Mouse (Mus musculus) left cerebral cortex, postnatal 10 days (tissue): ENCODE measurements around the gene Ackr2. TPM values are rescaled to one million over a fixed set of nuclear protein-coding genes. Genes with fewer than 3 reads are reported as not detected.

Experiments used
- DNase-seq, 2 experiments: peaks; one replicate each; pipeline ENCODE4 v3.0.0; 2021 to 2022; ENCODE audit warnings: low spot score in 2 of 2, mixed read lengths in 1 of 2; ENCODE audit errors: extremely low spot score in 1 of 2
- intact Hi-C: fragments of 180-260 bp; cut with DNase I; formaldehyde crosslinking; loops from one replicate; pipeline ENCODE4 v1.15.1; 2025
- total RNA-seq, 2 experiments: library from RNA; stranded (reverse); gene quantifications; 2 replicates each; pipeline ENCODE4 v1.2.3; 2021

Gene Ackr2
- 1 to 10 TPM; 3.6 to 4.2 TPM for total RNA-seq

DNA sequence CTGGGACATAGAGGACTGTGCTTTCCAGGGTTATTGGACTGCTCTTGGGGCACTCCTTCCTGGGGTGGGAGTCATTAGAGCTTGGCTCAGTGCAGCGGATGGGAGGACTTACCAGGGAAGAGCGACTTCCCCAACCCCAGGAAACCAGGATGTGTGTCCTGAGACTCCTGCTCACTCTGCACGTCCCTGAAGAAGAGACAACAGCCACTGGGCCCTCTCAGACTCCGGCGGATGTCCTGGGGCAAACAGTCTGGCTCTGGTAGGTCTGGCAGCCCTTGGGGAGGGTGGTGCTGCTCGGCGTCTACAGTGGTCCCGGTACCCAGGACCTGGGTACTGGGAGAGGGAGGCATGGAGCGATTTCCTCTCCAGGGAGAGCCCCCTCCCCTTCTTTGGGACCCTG, at the start of gene Ackr2:
TSS of gene Ackr2 (plus strand) at position 111 of the 400 bp plus-strand sequence.
- intact Hi-C loops: no loop called here
- peak in 1 of 2 experiments; percentile 49 for DNase-seq

DNA sequence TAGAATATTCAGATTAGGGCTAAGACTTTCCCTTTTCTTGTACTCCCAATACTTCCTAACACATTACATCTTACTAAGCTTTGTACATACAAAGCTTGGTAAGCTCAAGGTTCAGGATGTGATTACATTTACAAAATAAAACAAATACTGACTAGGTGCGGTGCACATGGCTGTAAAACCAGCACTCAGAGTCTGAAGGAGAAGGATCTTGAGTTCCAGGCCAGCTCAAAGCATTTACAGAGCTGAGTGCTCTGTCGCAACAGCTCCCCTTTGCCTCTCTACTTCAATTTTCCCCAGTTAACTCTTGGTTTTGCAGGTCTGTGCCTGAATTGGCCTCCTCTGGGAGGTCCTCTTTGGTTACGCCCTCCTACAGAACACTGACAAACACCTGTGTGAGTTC, 43.9 kb upstream of the Ackr2 start:
- no peak for DNase-seq
- intact Hi-C loops: no loop called here

DNA sequence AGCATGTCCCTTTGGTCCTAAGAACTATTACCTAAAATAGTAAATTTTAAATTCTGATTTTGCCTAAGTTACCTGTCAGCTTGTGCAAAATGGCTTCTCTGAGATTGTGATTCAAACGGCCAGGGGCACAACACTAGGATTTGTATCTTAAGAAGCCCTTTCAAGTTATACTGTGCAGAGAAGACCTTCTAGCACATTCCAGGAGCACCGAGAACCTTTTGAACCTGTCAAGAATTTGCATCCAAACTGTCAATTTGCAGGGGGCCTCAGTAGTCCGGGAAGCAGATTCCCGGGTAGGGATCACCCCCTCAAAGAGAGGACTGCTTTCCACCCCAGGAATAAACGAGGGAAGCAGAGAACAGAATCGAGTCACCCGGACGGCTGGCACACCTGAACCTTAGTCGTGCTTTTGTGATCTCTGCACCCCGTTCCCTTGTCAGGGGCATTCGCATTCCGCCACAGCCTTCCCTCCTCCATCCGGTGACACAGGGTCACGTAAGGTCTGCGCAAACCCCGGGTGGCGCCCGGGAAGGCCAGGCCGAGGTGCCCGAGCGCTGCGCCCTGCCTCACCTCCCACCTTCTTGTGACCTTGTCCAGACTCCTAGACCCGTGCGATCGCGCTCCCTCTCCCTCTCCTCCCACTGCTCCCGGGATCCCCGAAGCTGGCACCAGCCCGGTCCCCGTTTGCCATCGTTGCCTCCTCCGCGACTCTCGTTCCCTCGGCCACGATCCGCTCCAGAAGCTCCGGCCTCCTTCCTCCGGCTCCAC, 41.3 kb upstream of the Ackr2 start:
- DNase-seq: no peak
- intact Hi-C loops: loop anchor here (5.0 kb wide), 1 partner anchor 125 kb away; no protein-coding TSS in a partner anchor

DNA sequence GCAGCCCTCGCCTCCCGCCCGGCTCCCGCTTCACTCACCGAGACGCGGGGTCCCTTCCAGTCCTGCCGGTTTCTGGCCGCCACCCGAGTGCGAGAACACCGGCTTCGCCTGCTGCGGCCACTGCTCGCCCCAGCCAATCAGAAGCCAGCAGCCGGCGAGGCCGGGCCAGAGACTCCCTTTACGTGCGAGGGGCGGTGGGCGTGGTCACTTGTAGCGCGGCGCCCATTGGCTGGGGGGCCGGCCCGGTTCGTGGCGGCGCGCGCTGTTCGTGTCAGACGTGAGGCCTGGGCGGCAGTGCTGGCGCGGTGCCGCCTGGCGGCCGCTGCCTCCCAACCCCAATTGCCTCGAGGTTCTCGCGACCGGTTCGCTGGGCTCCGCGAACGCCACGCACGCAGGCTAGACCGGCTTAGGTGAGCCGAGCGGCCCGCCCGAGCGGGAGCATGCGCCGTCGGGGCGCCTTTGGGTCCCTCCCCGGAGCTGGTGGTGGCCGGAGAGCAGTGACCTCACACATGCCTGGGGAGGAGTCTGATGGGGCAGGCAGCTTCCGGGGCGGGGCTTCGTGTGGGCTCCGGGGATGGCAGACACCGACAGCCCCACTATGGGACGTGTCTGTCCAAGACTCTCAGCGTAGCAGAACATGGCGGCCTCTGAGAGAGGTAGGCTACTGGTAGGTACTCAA, 40.5 kb upstream of the Ackr2 start:
- intact Hi-C loops: loop anchor here (5.0 kb wide), 1 partner anchor 125 kb away; no protein-coding TSS in a partner anchor
- peak; percentile 95 to 99 for DNase-seq

DNA sequence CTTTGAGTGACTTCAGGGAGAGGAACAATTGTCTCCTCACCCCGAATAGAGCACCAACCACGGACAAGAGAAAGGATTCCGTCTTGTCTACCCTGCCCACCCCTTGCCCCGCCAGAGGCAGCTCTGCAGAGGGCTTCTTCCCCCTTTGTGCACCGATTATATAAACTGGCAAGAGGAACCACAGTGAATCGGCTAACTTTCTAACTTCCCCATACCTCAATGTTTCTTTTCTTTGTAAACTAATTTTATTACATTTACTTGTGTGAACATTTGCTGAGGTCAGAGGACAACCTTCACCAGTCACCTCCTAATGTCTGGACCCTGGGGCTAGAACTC, 40.0 kb upstream of the Ackr2 start, which contains the start of gene Higd1a:
TSS of gene Higd1a (minus strand) at position 210 of the 336 bp plus-strand sequence.
- intact Hi-C loops: loop anchor here (5.0 kb wide), 1 partner anchor 124 kb away; no protein-coding TSS in a partner anchor
- no peak for DNase-seq

DNA sequence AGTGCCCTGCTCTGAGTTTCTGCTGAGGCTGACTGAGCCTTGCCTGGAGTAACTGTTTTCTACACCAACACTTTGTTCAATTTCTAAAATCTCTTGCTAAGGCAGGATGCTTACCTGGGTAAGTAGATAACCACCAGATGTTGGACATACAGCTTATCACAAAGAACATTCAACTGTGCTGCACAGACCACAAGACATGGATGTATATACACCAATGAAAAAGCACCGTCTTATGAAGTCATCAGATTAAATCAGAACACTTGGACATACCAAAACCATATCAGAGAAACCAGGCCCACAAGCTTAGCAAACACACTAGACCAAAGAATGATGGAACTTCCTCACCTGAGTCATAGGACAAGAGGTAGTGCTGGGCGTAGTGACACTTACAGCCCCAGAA, 38.8 kb upstream of the Ackr2 start:
- no peak for DNase-seq
- intact Hi-C loops: loop anchor here (5.0 kb wide), 1 partner anchor 123 kb away; no protein-coding TSS in a partner anchor

DNA sequence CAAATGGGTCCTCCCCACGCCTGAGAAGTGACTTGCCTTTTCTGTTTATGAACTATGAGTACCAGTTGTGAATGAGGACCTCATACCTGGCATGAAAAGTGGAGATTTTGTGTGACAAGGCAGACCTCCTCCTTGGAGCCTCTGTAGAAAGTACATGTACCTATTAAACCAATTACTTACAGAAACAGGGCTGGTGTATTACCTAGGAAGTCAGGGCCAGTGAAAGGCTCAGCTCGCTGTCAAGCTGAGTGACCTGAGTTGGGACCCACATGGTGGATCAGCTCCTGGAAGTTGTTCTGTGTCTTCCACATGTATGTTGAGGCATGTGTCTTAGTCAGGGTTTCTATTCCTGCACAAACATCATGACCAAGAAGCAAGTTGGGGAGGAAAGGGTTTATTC, 37.2 kb upstream of the Ackr2 start:
- DNase-seq: no peak
- intact Hi-C loops: no loop called here

DNA sequence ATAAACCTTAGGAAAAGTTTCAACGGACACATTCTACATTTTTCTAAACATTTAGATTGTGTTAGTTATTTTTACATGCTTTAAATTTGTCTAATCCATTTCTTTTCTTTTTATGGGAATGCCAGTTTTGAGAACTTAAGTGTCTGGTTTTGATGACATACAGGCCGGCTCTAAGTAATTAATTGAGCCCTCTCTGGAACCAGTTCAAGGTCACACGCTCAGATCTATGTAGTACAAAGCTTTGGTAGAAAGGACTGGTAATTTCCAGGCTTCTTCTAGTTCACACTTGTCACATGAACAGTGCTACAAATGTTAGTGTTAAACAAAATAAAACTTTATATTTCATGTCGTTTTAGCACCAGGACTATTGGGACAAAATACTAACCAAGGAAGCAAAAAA, 33.3 kb upstream of the Ackr2 start:
- DNase-seq: no peak
- intact Hi-C loops: no loop called here

DNA sequence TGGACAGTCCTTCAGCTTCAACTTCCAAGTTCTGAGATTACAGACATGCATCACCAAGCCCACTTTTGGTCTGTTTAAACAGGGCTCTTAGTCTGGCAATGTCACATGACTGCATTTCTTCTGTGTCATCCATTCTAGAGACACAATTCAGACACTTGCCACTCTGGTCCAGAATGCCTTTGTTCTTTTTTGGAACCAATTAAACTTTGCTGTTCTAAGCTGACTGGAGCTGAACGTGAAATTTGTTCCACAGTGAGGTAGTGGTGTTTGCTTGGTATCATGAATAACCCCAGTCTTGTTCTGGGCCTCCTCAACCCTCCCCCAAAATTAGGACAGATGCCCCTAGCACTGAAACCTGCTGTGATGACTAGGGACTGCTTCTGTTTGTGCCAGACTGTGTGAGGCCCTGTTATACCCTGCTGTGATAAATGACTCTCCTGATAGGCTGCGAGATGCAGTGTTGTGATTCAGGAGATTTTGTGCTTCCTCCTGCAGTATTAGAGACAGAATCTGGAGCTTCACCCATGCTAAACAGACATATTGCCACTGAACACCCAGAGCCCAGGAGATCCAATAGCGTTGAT, 32.6 kb upstream of the Ackr2 start:
- intact Hi-C loops: no loop called here
- DNase-seq: no peak

DNA sequence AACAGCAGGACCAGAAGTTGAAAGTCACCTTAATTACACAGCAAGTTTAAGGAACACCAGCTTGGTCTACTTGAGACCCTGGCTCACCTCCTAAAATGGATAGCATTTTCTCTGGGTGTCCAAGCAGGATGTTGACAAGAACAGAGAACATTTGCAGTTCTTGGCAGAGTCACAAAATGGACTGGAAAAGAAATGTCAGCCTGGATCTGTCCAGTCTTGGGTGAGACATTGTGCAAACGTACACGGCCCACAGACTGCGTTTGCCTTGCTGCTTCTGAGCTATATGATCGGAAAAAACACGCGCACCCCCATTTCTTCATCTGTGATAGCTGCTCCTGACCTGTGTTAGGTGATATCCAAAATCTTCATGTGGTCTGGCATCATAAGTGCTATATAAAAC, 30.5 kb upstream of the Ackr2 start:
- no peak for DNase-seq
- intact Hi-C loops: no loop called here

DNA sequence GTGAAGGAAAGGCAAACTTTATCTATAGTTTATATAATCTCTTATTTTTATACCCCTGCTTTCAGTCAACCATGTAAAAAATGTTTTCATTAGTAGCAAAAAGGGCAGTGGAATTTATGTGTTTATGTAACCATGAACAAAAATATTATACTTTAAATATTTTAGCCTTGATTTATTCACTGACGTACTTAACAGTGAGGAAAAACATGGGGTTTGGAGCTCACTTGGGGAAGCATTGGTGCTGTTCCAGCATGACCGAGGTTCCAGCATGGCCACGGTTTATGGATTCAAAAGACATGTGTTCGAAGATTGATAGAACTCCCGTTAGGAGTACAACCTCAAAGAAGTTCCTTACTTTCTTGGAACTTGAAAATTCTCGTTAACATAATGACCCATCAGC, 29.9 kb upstream of the Ackr2 start:
- intact Hi-C loops: no loop called here
- no peak for DNase-seq

DNA sequence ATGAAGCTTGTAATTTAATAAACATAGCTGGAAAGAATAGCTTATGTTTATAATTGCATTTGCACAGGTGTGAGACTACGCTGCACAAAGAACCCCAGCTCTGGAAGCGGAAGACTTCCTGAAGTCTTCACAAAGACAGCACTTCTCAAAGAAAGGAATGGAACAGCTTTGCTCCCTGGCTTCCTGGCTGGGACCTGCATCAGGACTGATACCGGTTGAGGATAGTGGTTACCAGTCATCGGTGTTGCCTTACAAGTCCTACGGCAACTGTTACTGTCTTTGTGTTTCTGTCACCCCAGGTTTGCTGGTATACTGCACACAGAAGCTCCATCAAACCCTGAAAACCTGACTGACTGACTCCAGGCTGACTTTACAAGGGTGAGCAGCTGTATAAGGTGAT, 28.7 kb upstream of the Ackr2 start:
- intact Hi-C loops: no loop called here
- no peak for DNase-seq

DNA sequence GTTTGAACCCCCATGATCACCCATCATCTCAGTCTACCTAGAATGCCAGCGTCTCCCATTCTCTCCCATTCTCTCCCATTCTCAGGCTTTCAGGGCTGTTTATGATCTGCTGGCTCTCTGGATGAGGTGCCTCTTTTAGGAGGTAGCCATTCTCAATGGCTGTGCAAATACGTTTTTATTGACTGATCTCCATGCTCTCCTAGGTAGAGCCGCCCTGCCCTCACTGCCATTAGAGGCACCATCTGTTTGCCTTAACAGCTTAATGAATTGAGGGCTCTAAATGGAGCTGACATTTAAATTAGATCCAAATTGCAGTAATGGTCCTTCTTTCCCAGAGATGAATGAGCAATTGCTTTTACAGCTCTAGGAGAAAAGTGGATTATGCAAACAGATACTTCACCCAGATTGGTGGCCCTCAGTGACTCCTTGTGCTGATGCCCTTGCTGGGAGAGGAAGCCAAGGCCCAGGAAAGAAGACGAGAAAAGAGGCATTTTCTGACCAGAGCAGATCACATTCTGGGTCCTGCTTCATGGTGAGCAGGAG, 28.1 kb upstream of the Ackr2 start:
- intact Hi-C loops: no loop called here
- no peak for DNase-seq

DNA sequence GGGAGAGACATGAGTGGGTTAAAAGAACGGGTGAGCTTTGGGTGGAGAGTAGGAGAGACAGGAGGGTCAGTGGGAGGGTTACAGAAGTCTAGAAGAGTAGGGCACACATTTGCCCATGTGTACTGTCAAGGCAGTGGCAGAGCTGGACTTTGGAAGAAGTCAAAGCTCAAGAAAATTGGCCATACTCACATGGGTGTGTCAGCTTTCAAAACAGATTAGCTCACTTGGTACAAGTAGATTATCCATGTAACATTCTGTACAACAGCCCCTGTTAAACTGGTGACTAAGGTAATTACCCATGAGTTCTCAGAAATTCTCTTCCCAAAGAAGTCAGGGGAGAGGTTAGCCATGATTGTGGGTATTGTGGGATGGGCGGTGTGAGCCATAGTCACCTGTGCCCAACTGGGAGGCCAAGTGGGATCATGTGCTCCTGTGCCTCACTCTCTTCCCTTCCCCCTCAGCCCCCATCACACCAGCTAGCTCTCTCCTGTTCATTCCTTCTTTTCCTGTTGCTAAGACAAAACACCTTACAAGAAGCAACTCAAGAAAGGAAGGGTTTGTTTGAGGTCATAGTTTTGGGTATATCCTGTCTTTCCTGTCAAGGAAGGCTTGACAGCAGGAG, 26.0 kb upstream of the Ackr2 start:
- intact Hi-C loops: no loop called here
- DNase-seq: no peak

DNA sequence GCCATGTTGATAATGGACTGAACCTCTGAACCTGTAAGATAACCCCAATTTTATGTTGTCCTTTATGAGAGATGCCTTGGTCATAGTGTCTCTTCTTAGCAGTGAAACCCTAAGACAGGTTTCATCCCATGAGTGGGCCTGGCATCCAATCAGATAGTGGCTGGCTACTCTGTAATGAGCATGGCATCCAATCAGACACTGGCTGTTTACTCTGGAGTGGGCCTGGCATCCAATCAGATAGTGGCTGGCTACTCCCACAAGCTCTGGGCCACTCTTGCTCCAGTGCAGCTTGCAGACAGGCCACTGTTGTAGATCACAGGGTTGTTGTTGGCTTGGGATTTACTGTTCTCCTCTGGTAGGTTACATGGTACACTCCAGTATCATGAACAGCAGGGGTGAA, 24.6 kb upstream of the Ackr2 start:
- intact Hi-C loops: no loop called here
- no peak for DNase-seq

DNA sequence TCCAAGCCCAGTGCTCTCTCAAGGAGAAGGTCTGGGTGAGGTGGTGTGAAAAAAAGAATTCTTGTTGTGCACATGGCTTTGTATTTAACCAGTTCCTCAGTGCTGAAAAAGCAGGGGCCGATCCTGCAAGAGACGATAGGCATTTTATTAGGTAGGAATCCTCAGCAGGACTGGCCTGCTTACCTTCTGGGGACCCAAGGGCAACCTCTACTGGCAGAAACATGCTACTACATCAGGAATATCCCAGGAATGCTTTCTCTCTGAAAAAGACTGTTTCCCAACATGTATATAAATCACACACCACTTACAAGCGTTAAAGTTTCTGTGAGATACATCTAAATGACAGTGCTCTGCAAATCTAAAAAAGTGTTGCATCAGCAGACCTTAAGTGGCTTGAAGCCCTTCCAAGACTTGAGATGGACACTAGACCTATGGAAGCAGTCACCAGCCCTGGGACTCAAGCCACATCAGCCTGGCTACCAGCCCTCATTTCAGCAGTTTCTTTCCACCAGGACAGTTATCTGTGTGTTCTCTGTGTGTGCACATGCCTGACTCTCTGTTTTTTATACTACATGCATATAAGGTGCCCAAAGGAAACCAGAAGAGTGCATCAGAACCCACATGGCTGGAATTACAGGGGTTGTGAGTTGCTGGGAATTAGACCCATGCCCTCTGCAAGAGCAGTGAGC, 21.0 kb upstream of the Ackr2 start:
- peak; percentile 55 to 61 for DNase-seq
- intact Hi-C loops: loop anchor here (5.0 kb wide), 2 partner anchors 35 to 110 kb away; no protein-coding TSS in a partner anchor

DNA sequence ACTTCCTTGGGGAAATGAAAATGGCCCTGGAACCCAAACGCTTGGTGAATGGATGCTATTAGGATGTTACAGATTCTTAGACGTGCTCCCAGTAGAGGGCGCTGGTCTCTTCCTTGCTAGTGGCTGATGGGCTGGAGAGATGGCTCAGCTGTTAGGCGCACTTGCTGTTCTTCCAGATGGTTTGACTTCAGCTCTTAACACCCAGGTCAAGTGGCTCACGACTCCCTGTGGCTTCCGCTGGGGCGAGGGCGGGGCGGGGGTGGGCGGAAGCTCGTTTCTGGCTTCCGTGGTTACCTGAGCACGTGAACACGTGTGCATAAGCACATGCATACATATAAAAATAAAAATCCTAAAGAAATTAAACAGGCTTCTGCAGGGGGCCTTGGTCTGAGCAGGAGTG, 17.3 kb upstream of the Ackr2 start:
- intact Hi-C loops: no loop called here
- peak; percentile 51 to 83 for DNase-seq

DNA sequence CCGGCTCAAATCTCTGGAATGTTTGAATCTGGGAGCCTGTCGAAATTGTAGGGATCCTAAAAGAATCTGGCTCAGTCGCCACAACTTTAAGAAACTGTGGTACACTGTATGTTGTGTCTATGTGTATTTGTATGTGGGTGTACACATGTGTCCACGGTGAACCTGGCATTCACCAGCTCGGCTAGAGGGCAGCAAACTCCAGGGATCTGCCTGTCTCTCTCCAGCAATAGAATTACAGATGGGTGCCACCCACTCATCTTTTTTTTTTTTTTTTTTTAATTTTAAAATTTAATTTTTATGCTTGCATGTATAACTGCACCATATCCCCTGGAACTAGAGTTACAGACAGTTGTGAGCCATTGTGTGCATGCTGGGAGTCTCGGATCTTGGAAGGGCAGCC, 16.9 kb upstream of the Ackr2 start:
- intact Hi-C loops: no loop called here

DNA sequence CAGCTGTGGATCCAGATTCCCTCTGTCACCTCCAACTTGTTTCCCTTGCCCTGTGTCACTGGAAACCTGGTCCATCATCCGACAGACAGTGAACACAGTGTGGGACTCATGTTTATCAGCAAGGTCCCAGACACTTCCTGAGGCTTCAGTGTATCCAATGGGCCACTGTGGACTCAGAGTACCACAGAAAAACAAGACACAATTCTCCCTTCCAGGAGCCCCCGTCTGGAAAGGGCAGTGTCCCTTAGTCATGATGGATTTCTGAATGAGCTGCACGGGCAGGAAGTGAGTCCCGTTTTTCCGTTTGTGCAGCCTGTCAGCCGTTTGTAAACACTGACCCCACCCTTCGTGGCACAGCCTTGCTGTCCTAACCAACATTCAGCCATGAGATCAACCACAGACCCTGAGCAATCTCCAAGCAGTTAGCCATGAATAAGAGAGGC, 16.1 kb upstream of the Ackr2 start:
- intact Hi-C loops: no loop called here
- DNase-seq: no peak

More for the DNA sequence above, 16.9 kb upstream of the Ackr2 start:
- DNase-seq: no peak
